Mouse (Mus musculus): ENCODE measurements at regions not wholly inside any gene's neighbourhood (a gene's known extent, or its start where the extent isn't known, plus 50 kb on each side); places are given as distances from the start of the nearest gene placed in this dataset.

GRCm38 (mm10) chr9:83273361-83273975, 127.0 kb upstream of the Hmgn3 start:
- DNase-seq (ENCODE audit: low spot score), result no peak

- DNase-seq (ENCODE audit: low spot score), result no peak
Observed at GRCm38 (mm10) chr9:83265736-83266135, 119.3 kb upstream of the Hmgn3 start.

GRCm38 (mm10) chr9:83259511-83259910, 113.0 kb upstream of the Hmgn3 start:
- DNase-seq (ENCODE audit: low spot score), result no peak

GRCm38 (mm10) chr9:83258986-83259385, 112.5 kb upstream of the Hmgn3 start:
- DNase-seq (ENCODE audit: low spot score), result no peak

DNA sequence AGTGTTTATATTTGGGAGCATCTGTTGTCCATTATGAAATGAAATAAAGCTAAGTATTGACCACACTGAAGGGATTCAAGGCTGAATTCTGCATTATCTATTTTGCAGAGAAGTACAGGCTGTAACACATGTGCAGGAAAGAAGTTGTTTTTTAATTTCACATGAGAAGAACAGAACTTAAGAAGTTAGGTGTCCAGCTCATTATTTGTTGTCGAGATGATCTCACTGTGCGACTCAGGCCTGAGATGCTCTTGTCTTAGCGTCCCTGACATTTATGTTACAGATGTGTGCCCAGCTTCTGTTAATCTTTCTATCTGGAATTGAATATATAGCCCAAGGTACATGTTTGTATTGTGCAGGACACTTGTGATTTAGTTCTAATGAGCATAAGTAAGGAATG, 112.0 kb upstream of the Hmgn3 start:
- no peak for DNase-seq (ENCODE audit: low spot score)

- DNase-seq (ENCODE audit: low spot score), result no peak
Observed at GRCm38 (mm10) chr9:83254356-83254755, 107.9 kb upstream of the Hmgn3 start.

DNA sequence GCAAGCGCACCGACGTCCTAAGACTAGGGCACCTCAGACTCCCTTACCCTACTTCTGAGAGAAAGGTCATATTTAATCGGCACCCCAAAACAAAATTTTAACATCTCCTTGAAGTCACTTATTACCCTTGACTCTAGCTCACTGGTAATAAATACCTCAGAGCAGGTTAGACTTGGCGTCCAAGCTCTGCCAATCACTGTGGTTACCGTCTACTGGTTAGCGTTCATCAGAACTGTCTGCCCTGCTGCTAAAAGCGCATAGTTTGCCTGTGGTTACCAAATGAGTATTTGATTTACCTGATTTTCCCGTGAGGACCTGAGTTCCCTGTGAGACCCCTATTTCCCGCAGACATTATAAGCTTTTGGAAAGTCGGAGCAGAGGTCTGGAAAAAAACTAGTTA, 107.3 kb upstream of the Hmgn3 start:
- DNase-seq (ENCODE audit: low spot score), result no peak

- no peak for DNase-seq (ENCODE audit: low spot score)
Observed at GRCm38 (mm10) chr9:83251793-83252192, 105.3 kb upstream of the Hmgn3 start.

- no peak for DNase-seq (ENCODE audit: low spot score)
Observed at GRCm38 (mm10) chr9:83249871-83250270, 103.4 kb upstream of the Hmgn3 start.

GRCm38 (mm10) chr9:83248164-83248730, 101.8 kb upstream of the Hmgn3 start:
- DNase-seq (ENCODE audit: low spot score), result no peak

DNA sequence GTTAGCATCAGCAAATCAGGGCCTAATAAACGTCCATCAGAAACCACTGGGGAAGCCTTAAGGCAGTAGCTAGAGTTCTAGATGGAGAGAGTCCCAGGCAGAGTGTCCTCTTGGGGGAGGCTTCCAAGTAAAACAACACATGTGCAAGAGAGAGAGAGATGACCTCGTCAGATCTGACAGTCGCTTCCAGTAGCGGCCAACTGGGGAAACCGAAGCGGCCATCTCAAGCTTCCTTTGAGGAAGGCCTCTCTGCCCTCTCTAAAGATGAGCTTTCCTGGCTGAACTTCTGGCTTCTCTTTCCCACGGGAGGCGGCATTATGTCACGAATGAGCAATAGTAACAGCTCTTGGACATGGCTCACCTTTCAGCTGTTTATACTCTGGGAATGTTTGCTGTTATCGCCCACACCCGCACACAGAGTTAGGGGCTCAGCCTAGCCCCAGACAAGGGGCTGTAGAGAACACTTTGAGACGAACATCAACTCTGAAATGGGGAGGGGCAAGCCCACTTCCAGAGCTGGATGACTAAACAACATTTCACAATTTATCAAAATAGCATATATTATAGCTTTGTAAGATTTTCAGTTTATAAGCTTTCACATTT, 100.7 kb upstream of the Hmgn3 start:
- DNase-seq (ENCODE audit: low spot score), result no peak

GRCm38 (mm10) chr9:83241119-83241518, 94.6 kb upstream of the Hmgn3 start:
- DNase-seq (ENCODE audit: low spot score), result no peak

- DNase-seq (ENCODE audit: low spot score), result no peak
Observed at GRCm38 (mm10) chr9:83239097-83239496, 92.6 kb upstream of the Hmgn3 start.

GRCm38 (mm10) chr9:83221866-83222265, 75.4 kb upstream of the Hmgn3 start:
- DNase-seq (ENCODE audit: low spot score), result no peak

GRCm38 (mm10) chr9:83202583-83202982, 56.1 kb upstream of the Hmgn3 start:
- peak; percentile 26 for DNase-seq (ENCODE audit: low spot score)

DNA sequence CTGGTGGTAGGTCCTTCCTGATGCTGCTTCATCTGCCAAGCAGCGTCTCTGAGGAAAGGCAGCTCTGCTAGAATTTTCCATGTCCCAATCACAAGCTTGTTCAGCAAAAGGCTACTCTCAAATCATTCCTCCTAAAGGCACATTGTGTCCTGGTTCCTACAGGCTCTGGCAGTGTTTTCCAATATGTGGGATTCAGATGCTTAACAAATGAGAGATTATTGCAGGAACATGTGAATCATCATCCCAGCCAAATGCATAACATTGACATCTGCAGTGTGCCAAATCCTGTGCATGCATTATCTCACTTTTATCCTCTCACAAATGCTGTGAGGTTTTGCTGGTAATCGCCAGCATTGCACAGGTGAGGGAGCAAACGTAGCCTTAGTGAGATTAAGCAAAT, 53.3 kb upstream of the Hmgn3 start:
- DNase-seq (ENCODE audit: low spot score), result no peak

GRCm38 (mm10) chr9:83199176-83199575, 52.7 kb upstream of the Hmgn3 start:
- DNase-seq (ENCODE audit: low spot score), result no peak

- no peak for DNase-seq (ENCODE audit: low spot score)
Observed at GRCm38 (mm10) chr9:83197013-83197412, 50.5 kb upstream of the Hmgn3 start.
